Mouse (Mus musculus) thymus, postnatal 14 days (tissue): Measurements from ENCODE around the gene Cd274.

Experiments used
- DNase-seq: peaks from one replicate; pipeline ENCODE4 v3.0.0; 2021

Gene Cd274

GRCm38 (mm10) chr19:29436793-29437479 is 69.7 kb downstream of the Cd274 start:
- no peak for DNase-seq
